Mouse (Mus musculus): ENCODE data around the gene Cep162. TPM values are rescaled to one million over a fixed set of nuclear protein-coding genes. Genes with fewer than 3 reads are reported as not detected.

Gene Cep162
- polyA plus RNA-seq (2012; rRNA removed), result 7.8 and 8.3 TPM in 2 replicates

- Histone ChIP-seq H3K36me3 (ENCODE audit: control insufficient read depth, insufficient read depth, low read length) (no peaks in the 10 kb centered on the region), H3K27ac (ENCODE audit: control insufficient read depth, insufficient read depth, low read depth, low read length) (peak within 1 kb of the TSS; percentile 64), H3K4me1 (ENCODE audit: control insufficient read depth, insufficient read depth, low read length) (no peaks in the 10 kb centered on the region), H3K27me3 (ENCODE audit: control insufficient read depth, insufficient read depth, low read length) (no peaks in the 10 kb centered on the region), H3K4me3 (ENCODE audit: control insufficient read depth, low read depth, low read length) (peak within 1 kb of the TSS; percentile 91)
- TF ChIP-seq CTCF (IDR thresholded peaks at IDR 0.05; ENCODE audit: control insufficient read depth, insufficient read depth, insufficient replicate concordance, low read depth, low read length) (0 out of 2 replicates have a peak, but pooled peaks have one; percentile 1), POLR2A (IDR thresholded peaks at IDR 0.05; ENCODE audit: control insufficient read depth, low read depth, low read length) (peak; percentile 41; the same call in 1 of the 2 replicates)
Measured at GRCm38 (mm10) chr9:87254903-87255695, at the start of gene Cep162. Gene Cep162, minus strand, starts transcription at chr9:87255536.

GRCm38 (mm10) chr9:87303196-87303595 lies 47.9 kb upstream of the Cep162 start:
- Histone ChIP-seq H3K27ac (ENCODE audit: control insufficient read depth, insufficient read depth, low read depth, low read length) (no peak overlapping the region), H3K27me3 (ENCODE audit: control insufficient read depth, insufficient read depth, low read length) (no peaks in the 10 kb centered on the region), H3K4me1 (ENCODE audit: control insufficient read depth, insufficient read depth, low read length) (no peaks in the 10 kb centered on the region), H3K4me3 (ENCODE audit: control insufficient read depth, low read depth, low read length) (no peak overlapping the region), H3K36me3 (ENCODE audit: control insufficient read depth, insufficient read depth, low read length) (no peaks in the 10 kb centered on the region)
- TF ChIP-seq POLR2A (IDR thresholded peaks at IDR 0.05; ENCODE audit: control insufficient read depth, low read depth, low read length) (no peak), CTCF (IDR thresholded peaks at IDR 0.05; ENCODE audit: control insufficient read depth, insufficient read depth, insufficient replicate concordance, low read depth, low read length) (no peak)

- H3K4me1 ChIP-seq (ENCODE audit: control insufficient read depth, insufficient read depth, low read length), result no peaks in the 10 kb centered on the region
- TF ChIP-seq POLR2A (IDR thresholded peaks at IDR 0.05; ENCODE audit: control insufficient read depth, low read depth, low read length), result no peak
- no peak for TF ChIP-seq CTCF (IDR thresholded peaks at IDR 0.05; ENCODE audit: control insufficient read depth, insufficient read depth, insufficient replicate concordance, low read depth, low read length)
- H3K36me3 ChIP-seq (ENCODE audit: control insufficient read depth, insufficient read depth, low read length), result no peaks in the 10 kb centered on the region
- no peak overlapping the region for H3K4me3 ChIP-seq (ENCODE audit: control insufficient read depth, low read depth, low read length)
- H3K27me3 ChIP-seq (ENCODE audit: control insufficient read depth, insufficient read depth, low read length), result no peaks in the 10 kb centered on the region
- no peak overlapping the region for H3K27ac ChIP-seq (ENCODE audit: control insufficient read depth, insufficient read depth, low read depth, low read length)
Measured at GRCm38 (mm10) chr9:87298900-87299299, 43.6 kb upstream of the Cep162 start.

GRCm38 (mm10) chr9:87297522-87297921 lies 42.2 kb upstream of the Cep162 start:
- no peak for TF ChIP-seq CTCF (IDR thresholded peaks at IDR 0.05; ENCODE audit: control insufficient read depth, insufficient read depth, insufficient replicate concordance, low read depth, low read length)
- no peak for TF ChIP-seq POLR2A (IDR thresholded peaks at IDR 0.05; ENCODE audit: control insufficient read depth, low read depth, low read length)
- Histone ChIP-seq H3K27ac (ENCODE audit: control insufficient read depth, insufficient read depth, low read depth, low read length) (no peak overlapping the region), H3K27me3 (ENCODE audit: control insufficient read depth, insufficient read depth, low read length) (no peaks in the 10 kb centered on the region), H3K4me1 (ENCODE audit: control insufficient read depth, insufficient read depth, low read length) (no peaks in the 10 kb centered on the region), H3K4me3 (ENCODE audit: control insufficient read depth, low read depth, low read length) (no peak overlapping the region), H3K36me3 (ENCODE audit: control insufficient read depth, insufficient read depth, low read length) (no peaks in the 10 kb centered on the region)

GRCm38 (mm10) chr9:87255696-87256030 lies 327 bp upstream of the Cep162 start:
- H3K27ac ChIP-seq (ENCODE audit: control insufficient read depth, insufficient read depth, low read depth, low read length), result no peak overlapping the region

GRCm38 (mm10) chr9:87248118-87248517 lies 7.2 kb downstream of the Cep162 start:
- no peak for TF ChIP-seq CTCF (IDR thresholded peaks at IDR 0.05; ENCODE audit: control insufficient read depth, insufficient read depth, insufficient replicate concordance, low read depth, low read length)
- TF ChIP-seq POLR2A (IDR thresholded peaks at IDR 0.05; ENCODE audit: control insufficient read depth, low read depth, low read length), result no peak
- Histone ChIP-seq H3K4me3 (ENCODE audit: control insufficient read depth, low read depth, low read length) (no peak overlapping the region), H3K27ac (ENCODE audit: control insufficient read depth, insufficient read depth, low read depth, low read length) (no peak overlapping the region), H3K4me1 (ENCODE audit: control insufficient read depth, insufficient read depth, low read length) (no peaks in the 10 kb centered on the region), H3K27me3 (ENCODE audit: control insufficient read depth, insufficient read depth, low read length) (no peaks in the 10 kb centered on the region), H3K36me3 (ENCODE audit: control insufficient read depth, insufficient read depth, low read length) (no peaks in the 10 kb centered on the region; the same call in 1 of the 2 replicates)

More at GRCm38 (mm10) chr9:87255696-87256030, 327 bp upstream of the Cep162 start:
- Histone ChIP-seq H3K27me3 (ENCODE audit: control insufficient read depth, insufficient read depth, low read length) (no peaks in the 10 kb centered on the region), H3K4me1 (ENCODE audit: control insufficient read depth, insufficient read depth, low read length) (no peaks in the 10 kb centered on the region), H3K4me3 (ENCODE audit: control insufficient read depth, low read depth, low read length) (peak overlapping the region; percentile 91), H3K36me3 (ENCODE audit: control insufficient read depth, insufficient read depth, low read length) (no peaks in the 10 kb centered on the region)
- TF ChIP-seq CTCF (IDR thresholded peaks at IDR 0.05; ENCODE audit: control insufficient read depth, insufficient read depth, insufficient replicate concordance, low read depth, low read length) (no peak), POLR2A (IDR thresholded peaks at IDR 0.05; ENCODE audit: control insufficient read depth, low read depth, low read length) (no peak)

GRCm38 (mm10) chr9:87247678-87248077 lies 7.7 kb downstream of the Cep162 start:
- no peaks in the 10 kb centered on the region for H3K27me3 ChIP-seq (ENCODE audit: control insufficient read depth, insufficient read depth, low read length)
- TF ChIP-seq CTCF (IDR thresholded peaks at IDR 0.05; ENCODE audit: control insufficient read depth, insufficient read depth, insufficient replicate concordance, low read depth, low read length) (no peak), POLR2A (IDR thresholded peaks at IDR 0.05; ENCODE audit: control insufficient read depth, low read depth, low read length) (no peak)
- H3K36me3 ChIP-seq (ENCODE audit: control insufficient read depth, insufficient read depth, low read length), result no peaks in the 10 kb centered on the region; the same call in 1 of the 2 replicates
- no peak overlapping the region for H3K27ac ChIP-seq (ENCODE audit: control insufficient read depth, insufficient read depth, low read depth, low read length)
- H3K4me3 ChIP-seq (ENCODE audit: control insufficient read depth, low read depth, low read length), result no peak overlapping the region
- no peaks in the 10 kb centered on the region for H3K4me1 ChIP-seq (ENCODE audit: control insufficient read depth, insufficient read depth, low read length)
